Mouse (Mus musculus) hindbrain, embryonic 10.5 days (tissue): ENCODE data around the gene Orai2. TPM values are rescaled to one million over a fixed set of nuclear protein-coding genes. Genes with fewer than 3 reads are reported as not detected.
"Not testable (repeated sequence)": the region's sequence is repeated elsewhere in the genome, so short reads cannot be mapped to it uniquely, and the experiment has no call there.

Source experiments
- DNase-seq: peaks from one replicate; pipeline ENCODE4 v3.0.0-alpha.2; 2017; ENCODE audit warnings: low spot score
- H3K27ac ChIP-seq: fragments of 300-500 bp; sonication (generic); 2 replicates; pipeline ENCODE4 v1.5.1; 2016; ENCODE audit warnings: mild to moderate bottlenecking, moderate library complexity
- H3K27me3 ChIP-seq: fragments of 300-500 bp; sonication (generic); 2 replicates; pipeline ENCODE4 v1.6.1; 2016; ENCODE audit warnings: mild to moderate bottlenecking; ENCODE audit not compliant: poor library complexity, insufficient read depth, severe bottlenecking
- H3K36me3 ChIP-seq: fragments of 300-500 bp; sonication (generic); 2 replicates; pipeline ENCODE4 v1.6.1; 2016; ENCODE audit warnings: mild to moderate bottlenecking, moderate library complexity
- H3K4me1 ChIP-seq: fragments of 300-500 bp; sonication (generic); replicated peaks from 2 replicates; pipeline ENCODE4 v1.6.1; 2016; ENCODE audit warnings: mild to moderate bottlenecking
- H3K4me3 ChIP-seq: fragments of 300-500 bp; sonication (generic); 2 replicates; pipeline ENCODE4 v1.5.1; 2016; ENCODE audit warnings: mild to moderate bottlenecking, moderate library complexity
- H3K9me3 ChIP-seq: fragments of 300-500 bp; sonication (generic); 2 replicates; pipeline ENCODE4 v1.6.1; 2016; ENCODE audit warnings: mild to moderate bottlenecking, moderate library complexity
- WGBS: fragments of 180-500 bp; shearing (Covaris S2); methylation state at CpG from one replicate; pipeline ENCODE4 v1.1.7; 2016; 5-methylcytosine and 5-hydroxymethylcytosine counted together
- polyA plus RNA-seq: library from polyadenylated mRNA; unstranded; fragments of >200 nt; fragmentation: Nextera tagmentation; extraction: Ambion mirVana; gene quantifications from 2 replicates; pipeline ENCODE4 v1.2.1, GENCODE M21; 2016

Gene Orai2
- polyA plus RNA-seq, 1 experiment from 2014 or later: 10.9 TPM

DNA sequence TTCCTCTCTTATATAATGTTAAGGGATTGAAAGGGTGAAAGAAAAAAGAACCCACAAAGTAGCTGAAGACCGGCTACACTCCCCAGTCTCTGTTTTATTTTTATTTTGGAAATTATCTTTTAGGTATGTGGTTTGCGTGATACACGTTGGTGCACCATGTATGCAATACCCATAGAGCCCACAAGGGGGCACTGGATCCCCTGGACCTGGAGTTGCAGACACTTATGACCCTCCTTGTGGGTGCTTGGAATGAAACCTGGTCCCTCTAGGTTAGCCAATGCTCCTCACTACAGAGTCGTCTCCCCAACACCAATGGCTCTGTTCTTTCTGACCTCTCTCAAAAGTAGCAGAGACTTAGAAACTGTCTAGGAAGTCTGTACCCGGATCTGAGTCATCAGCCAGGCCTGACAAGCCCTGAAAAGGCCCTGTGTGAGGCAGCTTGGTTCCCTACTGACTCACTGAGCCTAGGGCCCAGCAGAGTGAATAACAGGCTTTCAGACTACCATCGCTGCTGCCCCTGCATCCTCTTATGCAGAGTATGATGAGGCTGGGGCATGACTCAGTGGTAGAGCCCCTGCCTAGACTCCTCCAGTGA is 27.3 kb downstream of the Orai2 start:
- Histone ChIP-seq H3K9me3 (peaks cover 6% of the 10 kb centered on the region; the same call in 1 of the 2 replicates), H3K4me3 (no peak overlapping the region), H3K27ac (no peak overlapping the region), H3K27me3 (no peaks in the 10 kb centered on the region), H3K4me1 (no peaks in the 10 kb centered on the region), H3K36me3 (peaks cover 43% of the 10 kb centered on the region)
- WGBS: 91% methylated on average over 6 of the region's 6 CpGs
- no peak for DNase-seq

DNA sequence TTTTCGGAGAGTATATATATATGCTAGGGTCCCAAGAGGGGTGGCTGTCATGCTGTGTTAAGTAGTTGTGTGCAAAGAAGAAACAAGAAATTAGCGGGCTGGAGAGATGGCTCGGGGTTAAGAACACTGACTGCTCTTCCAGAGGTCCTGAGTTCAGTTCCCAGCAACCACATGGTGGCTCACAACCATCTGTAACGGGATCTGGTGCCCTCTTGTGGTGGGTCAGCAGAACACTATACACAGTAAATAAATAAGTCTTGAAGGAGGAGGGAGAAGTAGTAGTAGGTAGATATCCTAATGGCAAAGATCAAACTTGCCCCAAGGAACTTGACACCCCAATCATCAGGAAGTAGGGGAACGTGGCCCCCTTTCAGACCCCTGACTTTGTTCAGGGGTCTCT is 27.8 kb downstream of the Orai2 start:
- WGBS: 82% methylated on average over 5 of the region's 5 CpGs
- no peak overlapping the region for H3K27ac ChIP-seq
- H3K27me3 ChIP-seq: no peaks in the 10 kb centered on the region
- H3K4me1 ChIP-seq: no peaks in the 10 kb centered on the region
- no peak for DNase-seq
- H3K36me3 ChIP-seq: peaks cover 48% of the 10 kb centered on the region
- H3K9me3 ChIP-seq: peaks cover 6% of the 10 kb centered on the region; the same call in 1 of the 2 replicates
- no peak overlapping the region for H3K4me3 ChIP-seq

DNA sequence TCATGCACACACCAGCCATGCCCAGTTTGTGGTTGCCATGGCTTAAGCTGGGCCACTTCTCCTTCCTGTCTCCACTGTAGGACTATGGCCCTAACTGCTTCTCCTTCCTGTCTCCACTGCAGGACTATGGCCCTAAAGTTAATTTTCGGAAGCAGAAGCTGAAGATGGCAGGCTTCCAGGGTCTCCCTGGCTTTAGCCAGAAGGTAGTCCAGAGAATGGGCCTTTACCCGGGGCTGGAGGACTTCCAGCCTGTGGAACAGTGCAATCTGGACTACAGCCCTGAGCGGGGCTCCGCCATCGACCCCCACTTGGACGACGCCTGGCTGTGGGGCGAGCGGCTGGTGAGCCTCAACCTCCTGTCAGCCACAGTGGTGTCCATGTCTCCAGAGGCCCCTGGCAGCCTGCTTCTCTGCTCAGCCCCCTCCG is 30.4 kb downstream of the Orai2 start:
- peaks cover 14% of the 10 kb centered on the region for H3K4me1 ChIP-seq
- WGBS: 95% methylated on average over 10 of the region's 10 CpGs
- DNase-seq: no peak
- no peak overlapping the region for H3K4me3 ChIP-seq
- H3K9me3 ChIP-seq: peaks cover 6% of the 10 kb centered on the region; the same call in 1 of the 2 replicates
- no peaks in the 10 kb centered on the region for H3K27me3 ChIP-seq
- H3K36me3 ChIP-seq: peaks cover 48% of the 10 kb centered on the region
- H3K27ac ChIP-seq: no peak overlapping the region

DNA sequence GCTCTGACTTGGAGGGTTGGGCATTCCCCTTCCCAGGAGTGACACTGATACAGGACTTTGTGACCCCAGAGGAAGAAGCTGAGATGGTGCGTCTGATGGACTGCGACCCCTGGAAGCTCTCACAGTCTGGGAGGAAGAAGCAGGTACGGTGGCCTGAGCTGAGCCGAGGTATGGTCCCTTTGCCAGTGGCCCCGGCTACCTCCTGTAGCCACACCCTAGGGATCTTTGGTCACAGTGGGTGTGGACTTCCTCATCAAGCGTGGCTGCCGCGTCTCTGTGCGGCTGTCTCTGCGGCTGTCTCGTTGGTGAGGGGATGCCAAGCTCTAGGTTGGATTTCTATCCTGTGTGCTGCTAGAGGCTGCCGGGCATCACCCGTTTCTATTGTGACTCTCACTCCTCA is 31.1 kb downstream of the Orai2 start:
- 96% methylated on average over 13 of the region's 13 CpGs for WGBS
- Histone ChIP-seq H3K9me3 (peaks cover 6% of the 10 kb centered on the region; the same call in 1 of the 2 replicates), H3K27me3 (no peaks in the 10 kb centered on the region), H3K27ac (no peak overlapping the region), H3K4me1 (peaks cover 21% of the 10 kb centered on the region), H3K36me3 (peaks cover 49% of the 10 kb centered on the region), H3K4me3 (no peak overlapping the region)
- DNase-seq: no peak

DNA sequence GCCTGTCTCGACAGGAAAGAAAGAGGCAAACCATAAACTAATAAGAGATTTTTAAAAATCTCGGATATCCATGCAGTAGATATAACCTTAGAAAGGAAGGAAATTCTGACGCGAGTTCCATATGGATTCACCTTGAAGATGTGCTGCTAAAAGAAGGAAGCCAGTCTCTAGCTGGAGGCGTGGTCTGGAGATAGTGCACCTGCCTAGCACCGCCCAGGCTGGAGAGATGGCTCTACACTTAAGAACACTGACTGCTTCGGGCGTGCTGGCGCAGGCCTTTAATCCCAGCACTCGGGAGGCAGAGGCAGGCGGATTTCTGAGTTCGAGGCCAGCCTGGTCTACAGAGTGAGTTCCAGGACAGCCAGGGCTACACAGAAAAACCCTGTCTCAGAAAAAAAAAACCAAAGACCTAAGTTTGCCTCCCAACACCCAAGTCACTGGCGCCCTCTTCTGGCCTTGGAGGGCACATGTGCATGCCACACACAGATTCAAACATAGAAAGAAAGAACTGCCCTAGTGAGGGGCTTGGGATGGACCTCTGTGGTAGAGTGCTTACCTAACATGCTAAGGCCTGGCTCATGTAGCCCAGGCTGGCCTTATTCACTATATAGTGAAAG is 32.7 kb downstream of the Orai2 start:
- WGBS: 71% methylated on average over 13 of the region's 13 CpGs
- Histone ChIP-seq H3K27ac (no peak overlapping the region), H3K4me3 (no peak overlapping the region), H3K4me1 (peaks cover 23% of the 10 kb centered on the region), H3K27me3 (no peaks in the 10 kb centered on the region), H3K36me3 (peaks cover 66% of the 10 kb centered on the region), H3K9me3 (0 out of 2 replicates have a peak, but pooled peaks cover 2% of the 10 kb centered on the region)
- peak; percentile 49 for DNase-seq

DNA sequence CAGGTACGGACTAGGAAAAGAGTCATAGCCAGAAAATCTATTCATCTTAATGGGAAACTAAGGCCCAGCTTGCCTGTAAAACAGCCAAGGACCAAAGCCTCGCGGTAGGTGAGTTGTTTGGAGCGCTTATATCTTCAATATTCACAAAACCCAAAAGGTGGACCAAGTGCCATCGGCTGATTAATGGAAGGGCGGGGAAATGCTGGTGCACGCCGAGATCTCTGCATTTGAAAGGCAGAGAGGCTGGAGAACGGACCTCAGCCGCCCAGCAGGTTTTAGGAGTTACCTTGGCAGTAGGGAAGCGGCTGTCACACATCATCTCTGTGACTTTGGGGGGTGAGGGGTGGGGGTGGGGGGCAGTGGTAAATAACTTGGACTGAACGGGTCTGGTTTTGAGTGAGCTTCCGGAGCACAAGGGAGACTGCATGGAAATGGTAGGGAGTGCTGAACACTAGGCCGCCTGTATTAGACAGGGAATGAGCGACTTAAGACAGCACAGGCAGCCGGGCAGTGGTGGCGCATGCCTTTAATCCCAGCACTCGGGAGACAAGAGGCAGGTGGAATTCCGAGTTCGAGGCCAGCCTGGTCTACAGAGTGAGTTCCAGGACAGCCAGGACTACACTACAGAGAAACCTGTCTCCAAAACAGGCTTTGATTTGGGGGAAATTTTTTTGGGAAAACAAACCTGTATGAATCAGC is 34.1 kb downstream of the Orai2 start:
- peak overlapping the region; percentile 92 for H3K27ac ChIP-seq
- H3K4me1 ChIP-seq: peaks cover 23% of the 10 kb centered on the region
- H3K36me3 ChIP-seq: peaks cover 66% of the 10 kb centered on the region
- H3K9me3 ChIP-seq: no peaks in the 10 kb centered on the region
- peak overlapping the region; percentile 70 for H3K4me3 ChIP-seq
- no peak for DNase-seq
- no peaks in the 10 kb centered on the region for H3K27me3 ChIP-seq
- 8% methylated on average over 20 of the region's 20 CpGs for WGBS

DNA sequence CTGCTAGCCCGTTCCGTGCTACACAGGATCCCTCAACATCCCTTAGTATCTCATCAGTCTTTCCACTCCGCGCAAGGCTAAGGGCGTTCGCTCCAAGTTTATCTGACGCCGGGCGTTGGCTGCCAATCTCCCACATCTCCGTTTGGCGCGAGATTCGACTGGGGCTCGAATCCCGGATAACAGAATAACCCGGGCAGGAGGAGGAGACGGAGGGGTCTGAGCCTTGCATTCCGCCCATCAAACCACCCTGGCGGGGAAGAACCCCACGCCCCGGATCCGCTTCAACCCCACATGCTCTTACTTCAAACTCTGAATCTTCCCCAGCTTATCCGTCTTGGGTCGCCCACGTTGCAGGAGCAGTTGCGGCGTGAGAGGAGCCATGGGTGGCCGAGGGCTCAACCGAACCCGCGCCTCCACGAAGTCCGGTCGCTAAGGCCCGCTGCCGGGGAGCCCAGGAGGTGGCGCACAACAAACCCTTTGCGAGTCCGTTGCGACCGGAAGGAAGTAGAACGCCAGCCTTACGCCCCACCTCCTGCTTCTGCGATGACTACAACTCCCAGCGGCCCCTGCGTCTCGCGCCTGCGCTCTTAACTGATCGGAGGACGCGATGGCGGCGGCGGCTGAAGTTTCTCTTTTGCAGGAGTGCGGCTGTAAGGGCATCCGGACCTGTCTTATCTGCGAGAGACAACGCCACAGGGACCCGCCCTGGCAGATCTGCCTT is 34.8 kb downstream of the Orai2 start, which contains the start of the genes Lrwd1 and Alkbh4:
TSS of gene Lrwd1 (minus strand) at position 504 of the 721 bp plus-strand sequence.
TSS of gene Alkbh4 (plus strand) at position 576 of the 721 bp plus-strand sequence.
- Histone ChIP-seq H3K27me3 (no peaks in the 10 kb centered on the region), H3K4me1 (peaks cover 23% of the 10 kb centered on the region), H3K36me3 (peaks cover 65% of the 10 kb centered on the region), H3K4me3 (peak within 1 kb of the TSS; percentile 70), H3K27ac (peak within 1 kb of the TSS; percentile 92), H3K9me3 (no peaks in the 10 kb centered on the region)
- under 1% methylated on average over 60 of the region's 60 CpGs for WGBS
- peak; percentile 96 for DNase-seq

DNA sequence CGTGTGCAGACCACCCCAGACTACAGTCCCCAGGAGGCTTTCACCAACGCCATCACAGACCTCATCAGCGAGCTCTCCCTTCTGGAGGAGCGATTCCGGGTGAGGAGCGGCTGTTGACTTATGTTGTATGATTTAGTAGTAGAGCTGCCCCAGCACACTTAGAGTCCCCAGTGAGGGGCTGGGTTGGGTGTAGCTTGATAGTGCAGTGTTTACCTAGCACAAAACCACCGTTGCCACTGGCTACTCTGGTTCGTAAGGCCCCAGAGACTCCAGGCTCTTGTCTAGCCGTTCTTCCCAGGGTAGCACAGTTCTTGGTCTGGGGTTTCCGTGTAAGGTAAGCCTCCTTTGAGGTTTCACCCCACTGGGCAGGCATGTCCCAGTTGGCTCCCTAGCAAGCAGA is 48.3 kb downstream of the Orai2 start:
- WGBS: 91% methylated on average over 10 of the region's 10 CpGs
- H3K36me3 ChIP-seq: peaks cover 82% of the 10 kb centered on the region
- peaks cover 14% of the 10 kb centered on the region for H3K4me1 ChIP-seq

DNA sequence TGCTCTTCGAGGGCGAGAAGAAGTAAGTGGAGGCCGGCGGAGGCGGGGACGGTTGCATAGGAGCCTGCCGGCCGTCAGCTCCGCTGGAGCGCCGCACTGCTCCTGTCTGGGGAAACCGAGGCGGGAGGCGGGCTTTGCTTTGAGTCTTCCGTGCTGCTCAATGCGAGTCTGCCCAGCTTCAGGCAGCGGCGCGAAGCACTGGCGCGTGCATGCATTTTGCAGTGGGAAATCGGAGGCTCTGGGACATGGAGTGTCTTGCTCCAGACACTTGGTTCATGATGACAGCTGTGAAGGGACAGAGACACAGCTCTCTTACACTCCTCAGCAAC is 53.8 kb downstream of the Orai2 start:
- WGBS: 1% methylated on average over 22 of the region's 22 CpGs
- Histone ChIP-seq H3K9me3 (no peaks in the 10 kb centered on the region), H3K36me3 (peaks cover 40% of the 10 kb centered on the region), H3K27ac (peak overlapping the region; percentile 91), H3K4me1 (peaks cover 25% of the 10 kb centered on the region), H3K4me3 (peak overlapping the region; percentile 83), H3K27me3 (no peaks in the 10 kb centered on the region)
- no peak for DNase-seq

More for the DNA sequence above, 48.3 kb downstream of the Orai2 start:
- H3K27me3 ChIP-seq: no peaks in the 10 kb centered on the region
- no peak for DNase-seq
- no peak overlapping the region for H3K27ac ChIP-seq
- H3K9me3 ChIP-seq: no peaks in the 10 kb centered on the region
- no peak overlapping the region for H3K4me3 ChIP-seq

DNA sequence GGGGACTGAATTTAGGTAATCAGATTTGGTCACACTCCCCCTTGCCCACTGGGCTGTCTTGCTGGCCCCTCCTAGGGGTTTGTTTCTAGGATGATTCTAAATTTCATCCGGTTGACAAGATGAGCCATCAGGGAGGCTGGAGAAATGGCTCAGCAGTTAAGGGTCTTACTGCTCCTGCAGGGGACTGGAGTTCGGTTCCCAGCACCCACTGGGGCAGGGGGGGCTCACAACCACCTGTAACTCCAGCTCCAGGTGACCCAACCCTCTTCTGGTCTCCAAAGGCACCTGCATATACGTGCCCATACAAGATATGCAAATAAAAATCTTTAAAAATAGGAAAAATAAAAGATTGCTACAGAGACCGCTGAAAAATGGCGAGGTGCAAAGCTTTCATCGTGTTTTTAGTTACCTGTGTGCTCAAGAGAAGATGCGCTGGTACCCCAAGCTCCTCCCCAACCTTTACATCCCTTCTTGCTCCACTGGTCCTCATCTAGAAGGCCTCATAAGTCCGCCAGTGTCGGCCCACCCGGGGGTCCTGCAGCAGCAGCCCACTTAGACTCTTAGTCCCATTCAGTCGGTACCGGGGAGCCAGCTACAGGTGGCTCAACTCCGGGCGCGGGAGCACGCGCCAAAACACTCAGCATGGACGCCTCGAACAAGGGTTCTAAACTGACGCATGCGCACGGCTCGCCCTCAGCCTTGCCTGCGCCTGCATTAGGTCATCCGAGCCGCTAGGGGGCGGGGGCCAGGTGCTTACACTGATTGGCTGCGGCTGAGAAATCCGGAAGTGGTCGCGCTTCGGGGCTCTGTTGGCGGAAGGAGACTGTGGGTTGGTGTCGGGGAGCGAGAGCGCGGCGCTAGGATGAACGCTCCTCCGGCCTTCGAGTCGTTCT is 54.4 kb downstream of the Orai2 start, which contains the start of gene Polr2j:
TSS of gene Polr2j (plus strand) at position 741 of the 893 bp plus-strand sequence.
- peak within 1 kb of the TSS; percentile 83 for H3K4me3 ChIP-seq
- peaks cover 34% of the 10 kb centered on the region for H3K36me3 ChIP-seq
- peaks cover 25% of the 10 kb centered on the region for H3K4me1 ChIP-seq
- no peaks in the 10 kb centered on the region for H3K9me3 ChIP-seq
- H3K27me3 ChIP-seq: no peaks in the 10 kb centered on the region
- 3% methylated on average over 42 of the region's 42 CpGs for WGBS
- peak; percentile 99 for DNase-seq
- peak within 1 kb of the TSS; percentile 91 for H3K27ac ChIP-seq

DNA sequence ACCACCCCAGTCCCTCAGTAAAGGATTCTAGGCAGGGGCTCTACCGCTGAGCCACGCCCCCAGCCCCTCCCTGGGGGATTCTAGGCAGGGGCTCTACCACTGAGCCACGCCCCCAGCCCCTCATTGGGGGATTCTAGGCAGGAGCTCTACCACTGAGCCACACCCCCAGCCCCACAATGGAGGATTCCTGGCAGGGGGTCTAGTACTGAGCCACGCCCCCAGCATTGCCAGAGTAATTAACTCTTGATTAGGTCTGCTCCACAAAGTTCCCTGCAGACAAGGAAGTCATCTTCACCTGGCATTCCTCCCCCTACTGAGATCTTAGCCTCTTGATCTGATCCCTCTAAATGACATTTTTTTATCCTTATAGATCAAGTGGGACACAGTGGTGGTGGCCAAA is 57.0 kb downstream of the Orai2 start:
- H3K9me3 ChIP-seq, H3K27me3 ChIP-seq, H3K27ac ChIP-seq, H3K4me3 ChIP-seq, DNase-seq: not testable (repeated sequence)
- 54% methylated on average over 4 of the region's 4 CpGs for WGBS
- peaks cover 25% of the 10 kb centered on the region for H3K4me1 ChIP-seq
- H3K36me3 ChIP-seq: peaks cover 11% of the 10 kb centered on the region

DNA sequence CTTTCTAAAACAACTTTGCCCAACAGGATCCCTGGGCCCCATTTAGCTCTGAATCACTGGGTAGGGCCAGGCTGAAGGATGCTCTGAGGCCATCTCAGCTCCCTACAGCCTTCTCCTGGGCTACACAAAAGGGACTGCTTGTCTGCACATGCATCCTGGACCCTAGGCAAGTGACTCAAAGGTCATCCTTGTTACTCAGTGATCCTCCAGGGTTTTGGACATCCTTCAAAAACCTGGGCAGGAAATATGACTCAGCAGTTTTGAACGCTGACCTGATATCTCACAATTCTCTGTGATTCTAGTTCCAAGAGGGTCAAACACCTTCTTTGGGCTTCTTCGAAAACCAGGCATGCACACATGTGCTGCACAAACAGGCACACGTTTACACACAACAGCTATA is 61.5 kb downstream of the Orai2 start:
- H3K36me3 ChIP-seq: peaks cover 1% of the 10 kb centered on the region; the same call in 1 of the 2 replicates
- WGBS: 78% methylated on average over 3 of the region's 3 CpGs

More for the DNA sequence above, 61.5 kb downstream of the Orai2 start:
- Histone ChIP-seq H3K27ac (no peak overlapping the region), H3K9me3 (peaks cover 5% of the 10 kb centered on the region; the same call in 1 of the 2 replicates), H3K4me1 (no peaks in the 10 kb centered on the region), H3K27me3 (peaks cover 2% of the 10 kb centered on the region; the same call in 1 of the 2 replicates), H3K4me3 (no peak overlapping the region)
- no peak for DNase-seq
